Mouse (Mus musculus) left cerebral cortex, postnatal 25 days (tissue): ENCODE data around the gene Phxr2. TPM values are rescaled to one million over a fixed set of nuclear protein-coding genes. Genes with fewer than 3 reads are reported as not detected.

Source experiments
- DNase-seq, 2 experiments: peaks; one replicate each; pipeline ENCODE4 v3.0.0; 2022; ENCODE audit warnings: low spot score in 2 of 2, mixed read lengths in 1 of 2
- intact Hi-C: fragments of 180-260 bp; cut with DNase I; formaldehyde crosslinking; loops from one replicate; pipeline ENCODE4 v1.15.1; 2025
- total RNA-seq, 2 experiments: library from RNA; stranded (reverse); gene quantifications; 2 replicates each; pipeline ENCODE4 v1.2.3; 2021

Gene Phxr2
- total RNA-seq, 2 experiments from 2014 or later: not detected

DNA sequence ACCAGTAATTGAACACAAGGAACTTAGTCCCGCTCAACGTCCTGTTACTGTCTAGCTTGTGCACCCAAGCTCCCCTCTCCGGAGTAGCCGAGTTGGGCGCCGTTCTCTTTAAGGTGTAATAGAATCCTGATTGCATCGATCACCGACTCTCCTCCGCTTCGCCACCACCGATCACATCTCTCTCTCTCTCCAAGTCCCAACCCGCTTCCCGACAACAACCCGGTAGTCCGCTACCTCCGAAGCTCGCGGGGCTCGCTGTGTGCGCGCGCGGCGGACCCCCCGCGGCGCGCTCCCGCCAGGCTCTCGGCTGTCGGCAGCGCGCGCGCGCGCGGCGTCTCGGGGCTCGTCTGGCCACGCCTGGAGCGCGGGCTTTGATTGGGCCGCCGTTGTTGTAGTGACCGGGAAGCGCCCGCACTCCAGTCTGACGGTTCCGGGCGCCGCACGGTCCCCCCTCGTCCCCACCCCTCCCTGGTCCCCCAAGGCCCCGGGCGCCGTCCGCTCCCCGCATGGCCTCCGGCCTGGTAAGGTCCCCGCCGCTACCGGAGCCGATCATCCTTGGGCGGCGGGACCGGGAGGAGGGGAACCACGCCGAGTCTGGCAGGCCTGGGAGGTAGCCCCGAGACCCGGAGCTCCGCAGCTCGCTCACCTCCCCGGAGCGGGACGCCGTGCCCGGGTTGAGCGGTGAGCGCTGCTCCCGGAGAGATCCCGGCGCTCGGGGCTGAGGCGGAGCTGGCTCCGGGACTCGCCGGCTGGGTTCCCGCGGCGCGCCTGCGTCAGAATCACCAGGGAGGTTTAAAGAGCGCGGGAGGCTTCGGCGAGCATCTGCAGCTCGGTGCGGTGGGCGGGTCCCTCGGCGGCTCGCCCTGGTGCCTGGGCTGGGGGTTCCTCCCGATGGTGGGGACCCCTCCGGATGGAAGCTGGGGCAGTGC lies 19.2 kb downstream of the Phxr2 start, which contains the start of gene Poc1b:
Poc1b (plus strand) TSS at position 334 of the 929 bp plus-strand sequence.
- peak; percentile 86 to 87 for DNase-seq
- intact Hi-C loops: loop anchor here (1.0 kb wide), 1 partner anchor 508 kb away; no protein-coding TSS in a partner anchor

GRCm38 (mm10) chr10:99106311-99106702 lies 19.8 kb downstream of the Phxr2 start:
- intact Hi-C loops: no loop called here
- no peak for DNase-seq

- intact Hi-C loops: no loop called here
- no peak for DNase-seq
Measured at GRCm38 (mm10) chr10:99105522-99105921, 20.6 kb downstream of the Phxr2 start.

DNA sequence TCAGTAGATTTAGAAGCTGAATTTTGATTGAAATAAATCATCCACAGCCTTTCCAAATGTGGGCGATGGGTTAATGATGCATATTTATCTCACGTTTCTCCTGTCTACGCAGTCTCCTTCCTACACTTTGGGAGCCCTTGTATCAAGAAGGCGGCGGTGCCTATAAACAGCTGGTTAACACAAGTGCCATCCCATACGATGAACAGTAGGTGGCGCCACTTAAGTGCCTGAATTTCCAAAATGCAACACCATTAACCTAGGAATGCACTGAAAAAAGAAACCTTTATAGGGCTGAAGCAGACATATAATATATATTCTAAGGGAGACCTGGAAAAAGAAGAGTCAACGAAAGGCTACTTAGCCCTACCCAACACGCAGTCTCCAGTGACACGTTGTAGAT lies 28.8 kb downstream of the Phxr2 start:
- intact Hi-C loops: no loop called here

GRCm38 (mm10) chr10:99095114-99095513 lies 31.0 kb downstream of the Phxr2 start:
- DNase-seq: no peak
- intact Hi-C loops: no loop called here

More for the DNA sequence above, 28.8 kb downstream of the Phxr2 start:
- DNase-seq: peak; percentile 62 to 77

- intact Hi-C loops: no loop called here
- DNase-seq: no peak
Measured at GRCm38 (mm10) chr10:99093364-99093763, 32.8 kb downstream of the Phxr2 start.

GRCm38 (mm10) chr10:99089906-99090305 lies 36.2 kb downstream of the Phxr2 start:
- no peak for DNase-seq
- intact Hi-C loops: loop anchor here (10.0 kb wide), 1 partner anchor 1715 kb away; no protein-coding TSS in a partner anchor

DNA sequence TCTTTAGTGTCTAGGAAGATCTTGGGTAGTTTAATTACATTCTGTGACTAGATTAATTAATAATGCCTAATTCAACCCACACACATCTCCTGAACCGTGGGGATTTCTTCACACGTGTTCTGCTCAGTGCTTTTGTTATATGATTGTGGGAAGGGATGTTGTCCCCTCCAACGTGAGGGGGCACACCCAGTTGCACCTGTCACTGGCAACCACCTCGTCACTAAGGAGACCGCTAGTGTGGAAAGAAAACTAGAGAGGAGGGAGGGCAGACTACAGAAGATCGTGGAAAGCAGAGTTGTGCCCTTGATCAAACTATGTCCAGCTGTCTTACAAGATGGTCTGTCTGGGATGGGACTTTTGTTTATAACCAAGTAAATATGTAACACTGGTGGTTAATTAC lies 40.1 kb downstream of the Phxr2 start:
- intact Hi-C loops: loop anchor here (10.0 kb wide), 1 partner anchor 1711 kb away; no protein-coding TSS in a partner anchor

GRCm38 (mm10) chr10:99085240-99085587 lies 40.9 kb downstream of the Phxr2 start:
- intact Hi-C loops: loop anchor here (2.0 to 10.0 kb wide), 3 partner anchors 590 to 1710 kb away; no protein-coding TSS in a partner anchor

More for the DNA sequence above, 40.1 kb downstream of the Phxr2 start:
- no peak for DNase-seq

DNA sequence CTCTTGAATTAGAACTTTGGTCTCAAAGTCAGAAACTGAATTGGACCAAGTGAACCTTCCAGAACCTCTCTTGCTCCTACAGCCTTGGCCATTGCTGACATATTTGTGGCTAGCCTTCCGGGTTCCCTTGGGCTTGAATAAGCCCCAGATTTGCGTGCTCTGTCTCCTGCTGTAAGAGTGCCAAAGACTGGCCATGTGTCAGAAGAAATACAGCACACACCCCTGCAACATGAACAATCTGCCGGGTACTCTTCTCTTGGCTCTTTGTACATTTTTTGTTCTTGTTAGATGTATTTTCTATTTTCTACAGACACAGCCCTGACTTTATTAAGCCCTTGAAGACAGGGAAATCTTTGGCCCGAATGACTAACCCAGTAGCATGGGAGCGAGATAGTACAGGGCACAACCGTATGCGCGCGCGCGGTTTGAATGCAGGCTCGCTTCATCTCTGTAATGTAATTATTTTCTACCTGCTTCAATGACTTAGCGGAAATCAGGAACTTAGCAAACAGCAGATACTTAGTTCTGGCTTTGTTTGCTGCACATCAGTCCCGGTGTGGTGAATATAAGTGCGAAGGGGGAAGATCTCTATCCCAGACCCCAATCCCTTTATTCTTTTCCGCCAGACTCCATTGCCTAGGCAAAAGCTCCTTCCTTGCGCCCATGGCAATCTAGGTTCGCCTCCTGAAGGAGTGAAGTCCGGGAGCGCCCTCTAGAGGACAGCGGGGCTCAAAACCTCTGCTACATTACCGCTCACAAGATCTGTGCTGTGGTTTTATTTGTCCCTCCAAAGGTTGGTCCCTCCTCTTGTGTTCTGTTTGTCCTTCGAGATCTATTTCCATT lies 41.5 kb downstream of the Phxr2 start:
- intact Hi-C loops: loop anchor here (2.0 to 10.0 kb wide), 6 partner anchors 167 to 1710 kb away; no protein-coding TSS in a partner anchor
- DNase-seq: peak; percentile 82 to 94

More at GRCm38 (mm10) chr10:99085240-99085587, 40.9 kb downstream of the Phxr2 start:
- DNase-seq: no peak

- intact Hi-C loops: loop anchor here (2.0 to 10.0 kb wide), 6 partner anchors 166 to 1709 kb away; no protein-coding TSS in a partner anchor
Measured at GRCm38 (mm10) chr10:99083431-99084003, 42.6 kb downstream of the Phxr2 start.

DNA sequence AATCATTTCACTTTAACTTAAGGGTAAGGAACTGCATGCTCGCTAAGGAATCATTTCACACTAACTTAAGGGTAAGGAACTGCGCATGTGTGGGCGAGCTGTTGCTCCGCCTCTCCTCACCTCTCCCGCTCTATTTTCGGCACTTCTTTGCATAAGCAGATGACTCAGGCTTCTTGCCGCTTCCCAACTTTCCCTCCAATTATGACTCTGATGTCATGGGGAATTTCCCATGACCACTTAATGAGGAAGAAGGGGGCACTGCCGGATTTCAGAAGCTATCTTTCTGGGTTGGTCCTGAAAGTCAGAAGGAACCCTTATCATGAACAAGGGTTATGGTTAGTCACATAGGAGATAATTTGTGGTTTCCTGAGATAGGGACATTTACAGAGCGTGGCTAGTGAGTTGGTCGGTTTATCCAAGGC lies 44.5 kb downstream of the Phxr2 start:
- DNase-seq: peak; percentile 57 to 94
- intact Hi-C loops: loop anchor here (5.0 to 10.0 kb wide), 4 partner anchors 164 to 1707 kb away; no protein-coding TSS in a partner anchor

More at GRCm38 (mm10) chr10:99083431-99084003, 42.6 kb downstream of the Phxr2 start:
- no peak for DNase-seq

DNA sequence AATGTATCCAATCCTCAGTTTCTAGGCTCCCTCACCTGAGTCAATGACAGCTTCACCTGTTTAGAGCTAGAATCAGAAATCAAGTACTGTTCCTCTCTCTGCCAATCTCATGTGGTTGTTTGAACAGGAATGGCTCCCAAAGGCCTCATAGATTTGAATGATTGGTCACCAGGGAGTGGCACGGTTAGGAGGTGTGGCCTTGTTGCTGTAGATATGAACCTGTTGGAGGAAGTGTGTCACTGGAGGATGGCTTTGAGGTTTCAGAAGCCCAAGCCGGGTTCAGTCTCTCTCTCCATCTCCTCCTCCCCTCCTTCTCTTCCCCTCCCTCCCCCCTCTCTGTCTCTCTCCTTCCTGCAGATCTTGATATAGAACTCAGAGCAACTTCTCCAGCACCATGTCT lies 47.5 kb downstream of the Phxr2 start:
- intact Hi-C loops: no loop called here
- no peak for DNase-seq

GRCm38 (mm10) chr10:99076113-99076895 lies 49.8 kb downstream of the Phxr2 start:
- DNase-seq: peak; percentile 38 to 81
- intact Hi-C loops: no loop called here

Other genes starting within 250 kb of the Phxr2 start
- 100 to 1,000 TPM; 710 to 765 TPM for gene Atp2b1, start 211.9 kb downstream of the Phxr2 start, total RNA-seq
- gene Poc1b, start 19.3 kb downstream of the Phxr2 start, total RNA-seq: 1 to 10 TPM; 7.8 to 8.3 TPM
- gene Galnt4, start 18.2 kb downstream of the Phxr2 start, total RNA-seq: 1 to 10 TPM; 3.1 to 3.4 TPM
- 100 to 1,000 TPM; 108 to 109 TPM for gene Dusp6, start 136.9 kb upstream of the Phxr2 start, total RNA-seq